Mouse (Mus musculus) kidney, postnatal 25 days (tissue): ENCODE measurements around the gene Ndufs6.

Experiments
- DNase-seq, 2 experiments: peaks; one replicate each; pipeline ENCODE4 v3.0.0; 2021; ENCODE audit warnings: mixed read lengths in 2 of 2

Gene Ndufs6

DNA sequence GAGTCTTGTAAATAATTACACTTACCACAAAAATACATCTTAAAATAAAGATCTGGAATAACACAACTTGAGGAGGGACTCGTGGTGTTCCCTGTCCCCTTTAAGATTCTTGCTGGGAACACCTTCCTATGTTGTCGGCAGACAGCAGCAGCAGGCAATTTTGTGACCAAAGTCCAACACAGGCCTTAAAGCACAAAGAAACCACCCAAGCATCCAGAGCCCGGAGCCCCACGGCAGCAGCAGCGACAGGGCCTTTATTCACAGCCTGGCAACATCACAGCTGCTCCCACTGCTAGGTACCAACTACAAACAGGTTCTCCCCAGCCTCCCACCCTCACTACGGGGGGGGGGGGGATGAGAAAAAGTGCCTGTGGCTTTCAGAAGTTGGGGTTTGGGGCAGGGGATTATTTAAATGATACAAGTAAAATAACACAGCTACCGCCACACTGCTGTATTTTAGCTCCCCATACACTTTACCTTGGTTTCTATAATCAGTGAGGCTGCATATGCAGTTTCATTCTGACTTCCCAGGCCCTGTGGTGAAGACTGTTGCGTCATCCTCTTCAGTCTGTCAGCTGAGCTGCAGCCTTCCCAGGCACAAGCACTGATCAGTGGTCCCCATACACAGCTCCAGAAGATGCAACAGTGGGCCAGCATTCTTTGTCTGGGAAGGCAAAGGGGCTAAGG lies 22.8 kb downstream of the Ndufs6 start:
- peak in 1 of 2 experiments; percentile 28 for DNase-seq

DNA sequence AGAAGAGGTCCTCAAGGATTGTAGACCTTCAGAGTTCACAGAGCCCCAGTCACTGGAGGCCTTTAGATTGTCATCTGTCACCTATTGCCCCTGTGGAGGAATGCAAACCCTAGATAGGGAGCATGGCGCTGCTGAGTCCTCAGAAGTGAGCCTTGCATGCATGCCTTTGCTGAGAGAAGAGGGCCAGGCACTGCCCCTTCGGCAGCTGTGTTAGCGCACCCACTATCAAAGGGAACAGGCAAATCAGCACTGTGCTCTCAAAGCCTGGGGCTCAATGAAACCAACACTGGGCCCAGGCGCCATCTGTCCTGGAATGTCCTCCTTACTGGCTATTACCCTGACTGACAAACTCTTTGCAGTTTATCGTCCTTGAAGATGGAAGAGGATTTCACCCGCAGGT lies 23.6 kb downstream of the Ndufs6 start:
- DNase-seq = no peak

DNA sequence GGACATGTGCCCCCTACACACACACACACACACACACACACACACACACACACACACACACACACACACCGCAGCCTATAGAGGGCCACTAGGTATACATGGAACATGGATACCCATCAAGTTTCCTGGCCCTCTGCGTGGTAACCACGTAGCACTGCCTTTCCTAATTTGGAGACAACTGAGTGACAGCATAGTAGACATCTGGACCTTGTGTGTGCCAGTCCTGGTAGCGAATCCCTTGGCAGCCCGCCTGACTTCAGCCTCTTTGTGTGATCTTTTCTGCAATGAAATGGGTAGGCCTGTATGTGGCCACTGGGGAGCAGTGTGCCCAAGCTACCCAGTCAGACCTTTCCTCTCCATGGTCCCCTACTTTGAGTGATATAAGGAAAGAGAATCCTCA lies 29.0 kb downstream of the Ndufs6 start:
- no peak for DNase-seq

DNA sequence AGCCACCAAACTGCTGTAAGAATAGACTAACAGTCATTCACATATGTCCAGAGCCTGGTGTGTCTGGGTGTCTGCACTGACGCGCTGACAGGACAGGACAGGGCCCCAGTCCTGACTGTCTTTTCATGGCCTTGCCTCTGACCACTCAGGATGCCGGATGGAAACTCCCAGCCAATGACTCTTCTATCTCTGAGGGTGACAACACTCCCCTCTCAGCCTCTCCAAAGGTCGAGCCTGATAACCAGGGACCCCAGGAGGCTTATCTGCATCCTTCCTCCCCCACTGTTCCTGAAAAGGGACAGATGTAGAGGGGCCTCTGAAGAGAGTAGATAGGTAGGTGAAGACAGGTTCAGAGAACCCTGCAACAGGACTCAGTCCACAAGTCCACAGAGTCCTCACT lies 29.6 kb downstream of the Ndufs6 start:
- DNase-seq = no peak

DNA sequence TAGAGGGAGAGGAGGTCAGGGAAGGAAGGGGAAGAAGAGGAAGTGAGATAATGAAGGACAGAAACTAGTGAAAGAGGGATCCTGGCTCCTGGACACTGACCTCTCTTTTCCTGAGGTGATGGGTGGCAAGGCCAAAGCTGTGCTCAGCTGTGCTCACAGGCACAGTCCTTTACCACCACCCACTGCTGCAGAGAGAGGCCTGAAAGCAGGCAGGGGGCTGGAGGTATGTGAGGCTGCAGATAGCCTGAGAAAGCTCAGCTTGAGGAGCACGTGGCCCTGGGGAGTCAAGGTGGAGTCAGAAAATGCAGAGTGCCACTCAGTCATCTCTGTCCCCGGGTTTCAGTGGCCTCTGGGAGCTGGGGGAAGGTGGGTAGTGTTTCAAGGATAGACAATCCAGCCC lies 37.2 kb downstream of the Ndufs6 start:
- DNase-seq = no peak

DNA sequence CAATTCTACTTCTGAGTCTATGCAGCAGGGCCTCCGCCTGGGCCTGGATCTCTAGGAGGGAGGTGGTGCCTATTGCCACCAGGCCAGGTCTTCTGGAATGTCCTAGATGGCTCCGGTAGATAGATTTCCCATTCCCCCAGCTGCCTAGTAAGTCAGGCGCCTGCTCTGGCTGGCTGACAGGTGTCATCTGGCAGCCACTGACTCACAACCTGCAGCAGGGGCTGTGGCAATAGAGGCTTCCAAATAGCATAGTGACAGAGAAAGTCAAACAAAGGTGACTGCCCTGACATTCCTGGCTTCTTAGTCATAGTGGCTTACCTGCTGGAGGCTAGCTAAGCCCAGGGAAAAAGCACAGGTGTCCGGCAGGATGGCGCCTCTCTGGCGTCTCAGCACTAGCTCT lies 38.1 kb downstream of the Ndufs6 start:
- DNase-seq = no peak

DNA sequence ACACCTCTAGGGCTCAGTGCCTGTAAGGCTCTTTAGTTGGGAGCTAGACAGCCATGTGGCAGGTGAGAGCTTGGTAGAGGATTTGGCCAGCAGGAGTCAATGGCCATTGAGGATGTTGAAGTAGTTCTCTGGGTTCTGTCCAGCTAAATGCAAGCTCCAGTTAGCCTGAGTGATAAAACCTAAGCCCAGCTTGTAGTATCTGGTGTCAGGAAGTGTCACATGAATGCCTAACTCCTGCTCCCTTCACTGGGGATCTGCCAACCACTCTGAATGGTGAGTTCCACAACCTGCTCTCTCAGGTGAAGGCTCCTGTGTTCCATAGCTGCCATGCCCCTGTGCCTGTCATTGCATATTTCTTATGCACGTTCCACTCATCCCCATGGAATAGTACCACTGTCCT lies 44.8 kb downstream of the Ndufs6 start:
- no peak for DNase-seq

DNA sequence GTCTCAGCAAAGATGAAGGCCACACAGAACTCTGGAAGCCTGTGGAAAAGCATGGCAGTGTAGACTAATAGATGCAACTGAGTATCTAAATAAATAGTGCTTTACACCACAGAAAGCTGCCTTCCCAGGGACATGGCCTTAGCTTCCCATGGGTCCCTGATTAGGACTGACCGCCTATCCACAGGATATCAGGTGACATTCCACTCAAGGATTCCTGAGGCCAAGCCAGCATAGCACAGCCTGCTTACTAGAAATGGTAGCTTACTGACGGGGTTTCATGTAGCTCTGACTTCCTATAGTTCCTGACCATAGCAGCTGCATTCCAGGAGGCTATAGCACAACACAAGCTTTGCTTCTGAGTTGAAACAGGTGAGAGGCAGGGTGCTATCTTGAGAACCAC lies 45.9 kb downstream of the Ndufs6 start:
- DNase-seq = no peak

DNA sequence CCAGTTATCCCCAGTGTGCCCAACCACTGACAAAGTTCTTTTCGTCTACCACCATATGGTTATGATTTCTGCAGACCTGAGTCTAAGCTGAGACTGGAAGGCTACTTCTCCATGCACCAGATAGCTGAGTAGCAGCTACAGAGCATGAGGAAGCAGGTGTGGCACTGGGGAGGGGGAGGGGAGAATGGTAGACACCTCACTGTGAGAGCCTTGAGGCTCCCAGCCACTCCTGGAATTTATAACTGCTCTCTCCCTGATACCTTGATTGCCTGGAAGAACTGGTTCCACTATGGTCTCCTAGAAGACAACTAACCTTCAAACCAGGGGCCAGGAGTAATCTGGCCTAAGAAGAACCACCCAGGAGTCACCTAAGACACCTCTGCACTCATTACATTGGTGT lies 49.1 kb downstream of the Ndufs6 start:
- no peak for DNase-seq

DNA sequence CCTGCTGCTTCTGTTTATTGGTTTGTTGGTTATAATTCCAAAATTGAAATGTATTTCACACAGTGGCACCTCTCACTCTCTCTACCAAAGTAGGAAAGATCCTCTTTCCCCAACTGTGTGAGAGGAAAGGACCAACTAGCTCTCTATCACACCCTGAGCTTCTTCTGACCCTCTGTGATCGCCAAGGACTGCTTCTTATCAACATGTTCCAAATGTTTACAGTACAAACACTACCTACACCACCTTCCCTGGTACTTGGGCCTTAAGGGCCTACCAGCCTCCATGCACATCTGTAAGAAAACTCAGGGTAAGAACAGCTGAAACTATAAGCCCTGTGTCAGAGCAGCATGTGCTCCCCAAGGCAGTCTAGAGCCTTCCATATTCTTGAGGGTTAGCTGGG lies 50.5 kb downstream of the Ndufs6 start:
- no peak for DNase-seq

DNA sequence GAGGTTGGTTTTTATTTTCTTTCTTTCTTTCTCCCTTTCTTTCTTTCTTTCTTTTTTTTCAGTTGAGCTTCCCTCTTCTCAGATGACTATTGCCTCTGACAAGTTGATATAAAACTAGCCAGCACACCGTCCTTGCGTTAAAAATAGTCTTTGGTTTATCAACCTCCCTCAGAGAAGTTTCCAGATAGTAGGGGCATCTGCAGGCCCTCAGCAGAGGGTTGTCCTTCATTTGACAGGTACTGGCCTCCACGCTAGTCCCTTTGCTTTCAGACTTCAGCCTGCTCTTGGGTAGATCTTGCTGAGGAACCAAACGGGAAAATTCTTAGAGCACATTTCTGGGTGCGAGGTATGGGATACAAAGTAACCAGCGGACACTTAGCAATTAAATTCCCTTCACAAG lies 51.0 kb downstream of the Ndufs6 start:
- DNase-seq = no peak

DNA sequence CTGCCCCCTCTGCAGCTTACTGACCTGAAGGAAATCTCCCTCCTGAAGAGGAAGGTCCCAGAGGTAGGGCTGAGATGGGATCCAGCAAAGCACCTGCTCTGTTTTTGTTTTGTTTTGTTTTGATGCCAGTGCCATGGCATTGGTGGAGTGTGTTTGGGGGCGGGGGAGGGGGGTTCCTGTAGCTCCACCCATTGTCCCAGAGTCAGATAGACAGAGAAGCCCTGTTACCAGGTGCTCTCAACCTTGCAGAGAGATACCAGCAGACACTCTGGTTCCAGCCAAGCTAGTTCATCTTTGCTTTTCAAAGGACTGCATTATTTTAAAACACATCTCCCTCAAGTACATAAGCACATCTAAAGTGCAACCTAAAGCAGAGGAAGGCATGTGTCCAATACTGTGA lies 54.8 kb downstream of the Ndufs6 start:
- DNase-seq = no peak

DNA sequence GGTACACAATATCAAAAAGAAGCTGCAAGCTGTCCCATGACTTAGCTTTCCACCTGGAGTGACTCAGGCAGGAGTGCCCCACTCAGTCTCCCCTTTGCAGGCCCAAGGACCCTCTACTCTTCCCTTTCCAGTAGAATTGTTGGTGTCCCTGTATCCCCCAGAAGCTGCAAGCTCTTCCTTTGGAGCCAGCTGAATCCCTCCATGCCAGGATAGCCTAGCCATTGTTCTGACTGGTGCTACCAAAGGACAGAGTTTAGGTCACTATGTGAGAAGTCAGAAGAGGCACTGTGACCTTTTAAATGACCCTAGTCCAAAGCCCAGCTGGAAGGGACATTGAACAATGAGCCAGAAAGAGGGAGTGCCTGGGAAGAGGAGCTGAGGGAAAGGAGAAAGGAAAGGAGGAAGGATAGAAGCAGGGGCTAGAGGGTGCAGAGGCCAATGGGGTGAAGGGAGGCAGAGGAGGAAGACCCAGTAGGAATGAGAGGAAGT lies 55.5 kb downstream of the Ndufs6 start:
- no peak for DNase-seq

DNA sequence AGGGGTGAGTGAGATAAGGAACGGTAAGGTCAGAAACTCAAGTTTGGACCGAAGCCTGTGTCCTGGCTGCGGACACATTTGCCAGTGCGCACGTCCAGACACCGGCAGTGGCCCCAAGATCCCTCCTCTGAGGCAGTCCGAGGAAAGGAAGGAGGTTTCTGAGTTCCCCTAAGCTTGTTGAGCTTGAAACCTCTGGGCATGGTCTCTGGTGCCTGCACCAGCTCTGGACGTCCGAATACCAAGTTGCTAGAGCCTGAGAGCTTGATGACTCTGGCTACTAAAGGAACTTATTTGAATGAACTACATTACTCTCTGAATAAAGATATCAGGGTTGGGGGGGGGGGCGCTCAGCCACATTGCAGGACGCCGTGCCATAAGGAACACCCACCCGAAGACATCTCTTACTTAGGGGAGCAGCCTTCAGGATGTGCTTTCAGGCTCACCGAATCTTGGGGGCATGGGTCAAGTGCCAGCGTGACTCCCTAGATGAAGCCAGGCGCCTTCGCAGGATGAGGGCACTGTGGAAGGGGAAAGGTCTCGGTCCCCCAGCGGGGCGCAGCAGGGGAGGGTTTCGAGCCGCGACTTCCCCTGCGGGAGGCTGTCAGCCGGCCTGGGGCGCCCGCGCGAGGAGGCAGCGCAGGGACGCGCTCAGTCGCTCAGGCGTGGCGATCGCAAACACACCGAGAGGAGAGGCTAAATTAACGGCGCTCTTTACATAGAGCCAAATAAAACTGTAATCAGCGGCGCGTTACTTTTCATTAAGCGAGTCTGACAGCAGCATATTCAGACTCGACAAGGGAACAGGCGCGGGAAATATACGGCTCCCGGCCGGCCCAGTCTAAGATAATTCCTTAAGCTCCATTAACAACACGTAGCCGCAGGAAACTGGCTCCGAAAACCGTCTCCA lies 56.8 kb downstream of the Ndufs6 start:
- no peak for DNase-seq

DNA sequence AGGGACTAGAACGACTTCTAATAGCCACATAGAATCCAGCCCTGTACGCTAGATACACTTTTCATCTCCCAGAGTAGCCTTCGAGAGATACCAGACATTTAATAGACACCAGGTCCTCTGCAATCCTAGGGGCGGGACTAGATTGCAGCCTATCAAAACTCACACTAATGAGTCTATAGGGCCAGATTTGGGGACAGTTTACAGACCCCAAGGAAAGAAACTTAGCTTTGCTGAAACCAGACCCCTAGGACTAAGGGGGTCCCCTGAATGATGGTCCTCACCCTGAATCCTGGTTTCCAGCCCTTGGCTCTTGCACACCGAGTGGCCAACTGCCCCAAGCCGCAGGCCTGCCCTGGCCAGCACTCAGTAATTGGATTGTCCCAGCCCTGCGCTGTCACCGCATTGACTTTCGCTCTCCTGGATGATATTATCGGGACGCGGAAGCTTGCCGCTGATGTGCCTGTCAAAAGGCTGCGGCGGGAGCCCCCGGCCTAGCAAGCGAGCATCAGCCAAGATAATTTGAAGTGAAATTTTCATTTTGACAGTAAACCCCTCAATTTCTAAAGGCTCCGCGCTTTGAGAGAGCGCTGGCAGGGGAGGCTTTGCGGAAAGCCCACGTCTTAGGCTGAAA lies 57.8 kb downstream of the Ndufs6 start:
- no peak for DNase-seq

DNA sequence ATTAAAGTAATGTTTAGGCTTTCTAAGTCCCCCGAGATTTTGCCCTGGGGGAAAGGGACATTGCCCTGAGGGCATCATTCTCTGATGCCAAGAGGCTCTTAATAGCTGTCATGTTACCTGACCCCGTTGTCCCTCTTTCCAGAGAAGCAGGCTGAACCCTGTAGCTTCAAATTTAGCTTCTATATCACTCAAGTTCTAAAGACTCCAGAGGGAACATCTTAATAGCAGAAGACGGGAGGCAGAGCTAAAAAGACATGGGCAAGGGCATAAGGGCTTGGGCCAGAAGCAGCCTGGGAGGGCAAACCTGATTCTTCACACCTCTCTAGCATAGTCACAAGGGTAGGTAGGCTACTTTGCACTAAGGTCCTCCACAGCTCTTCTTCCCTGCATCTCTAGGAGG lies 58.5 kb downstream of the Ndufs6 start:
- DNase-seq = no peak
